Mouse (Mus musculus) gastrocnemius, postnatal 36 days (tissue): ENCODE measurements around the gene Plekhg1. TPM values are rescaled to one million over a fixed set of nuclear protein-coding genes. Genes with fewer than 3 reads are reported as not detected.
A peak's percentile ranks its signal among the peaks of the same experiment; 100 is the strongest.

ENCODE experiments used
- DNase-seq, 2 experiments: peaks; one replicate each; pipeline ENCODE4 v3.0.0; 2022
- intact Hi-C: fragments of 180-260 bp; cut with DNase I; formaldehyde crosslinking; loops from one replicate; pipeline ENCODE4 v1.15.1; 2025
- total RNA-seq, 2 experiments: library from RNA; stranded (reverse); gene quantifications; 2 replicates each; pipeline ENCODE4 v1.2.3; 2021

Plekhg1 gene
- total RNA-seq, 2 experiments from 2014 or later, result 2.2 to 4.4 TPM

DNA sequence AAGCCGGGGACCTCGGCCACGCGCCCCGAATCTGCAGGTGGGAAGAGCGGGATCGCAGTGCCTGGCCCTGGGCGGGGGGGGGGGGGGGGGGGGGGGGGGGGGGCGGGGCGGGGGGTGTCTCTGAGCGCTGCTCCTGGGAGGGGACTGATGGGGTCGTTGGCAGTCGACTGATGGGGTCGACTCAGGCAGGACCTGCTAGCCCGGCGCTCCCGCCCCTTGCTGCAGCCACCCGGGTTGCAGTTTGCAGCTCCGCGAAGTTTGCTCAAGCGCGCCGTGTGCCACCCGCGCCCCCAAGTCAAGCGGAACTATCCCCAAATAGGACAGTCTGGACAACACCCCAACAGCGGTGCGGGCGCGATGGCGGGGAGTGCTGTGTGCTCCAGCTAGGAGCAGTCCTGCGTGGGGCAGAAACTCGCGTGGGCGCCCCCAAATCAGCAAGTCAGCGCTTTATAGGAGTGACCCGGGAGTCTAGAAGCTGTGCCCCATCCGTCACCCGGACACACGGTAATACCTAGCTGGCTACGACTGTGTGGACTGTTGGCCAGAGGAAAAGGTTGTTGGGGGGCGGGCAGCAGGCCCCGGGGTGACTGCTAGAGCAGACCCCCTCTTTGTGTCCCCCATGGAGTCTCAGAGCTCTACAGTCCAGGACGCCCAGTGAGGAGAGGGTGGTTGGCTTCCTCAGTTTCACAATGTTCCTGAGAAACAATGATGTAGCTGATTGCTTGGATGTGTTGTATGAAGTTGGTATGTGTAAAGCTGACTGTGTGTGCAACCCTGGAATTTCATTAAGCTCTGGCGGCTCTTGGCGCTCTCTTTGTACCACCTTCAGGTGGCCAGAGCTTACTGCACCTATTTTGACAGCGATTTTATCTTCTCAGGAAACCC is 582 bp downstream of the Plekhg1 start:
- DNase-seq, result peak; percentile 21 to 42
- intact Hi-C loops, result loop anchor here (2.0 to 5.0 kb wide), 2 partner anchors 168 to 200 kb away; no protein-coding TSS in a partner anchor

DNA sequence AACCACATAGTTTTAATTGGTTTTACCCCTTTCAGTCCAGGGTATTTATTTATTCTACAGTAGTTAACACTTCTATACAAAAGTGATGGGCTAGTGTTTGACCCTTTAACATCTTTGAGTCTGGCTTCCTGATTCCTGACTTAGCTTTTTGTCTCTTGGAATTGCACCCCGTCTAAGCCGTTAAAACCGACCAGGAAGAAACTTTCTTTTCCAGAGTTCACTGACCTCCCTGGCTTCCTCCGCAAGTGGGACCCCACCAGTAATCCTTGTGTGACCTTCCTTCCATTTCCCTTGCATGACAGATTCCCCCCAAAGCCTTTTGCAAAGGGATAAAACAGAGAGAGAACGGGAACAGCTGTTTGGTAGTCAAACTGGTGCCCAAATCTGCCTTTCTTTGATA is 1.6 kb downstream of the Plekhg1 start:
- DNase-seq, result no peak
- intact Hi-C loops, result loop anchor here (2.0 to 5.0 kb wide), 2 partner anchors 169 to 199 kb away; no protein-coding TSS in a partner anchor

DNA sequence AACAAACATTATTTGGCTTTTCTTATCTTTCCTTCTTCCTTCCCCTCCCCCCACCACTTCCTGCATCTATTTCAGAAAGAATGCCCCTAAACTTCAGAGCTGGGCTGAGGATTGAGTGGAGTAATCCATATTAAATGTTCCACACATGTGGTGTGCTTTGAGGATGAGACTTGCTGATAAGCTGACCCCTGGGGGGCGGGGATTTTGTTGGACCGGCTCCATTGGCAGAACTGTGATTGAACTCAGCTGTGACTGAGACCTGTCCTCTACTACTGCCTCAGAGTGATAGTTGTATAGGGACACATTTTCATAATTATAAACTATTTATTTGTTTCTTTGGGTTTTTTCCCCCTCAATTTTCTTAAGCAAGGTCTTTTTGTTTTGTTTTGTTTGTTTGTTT is 2.9 kb downstream of the Plekhg1 start:
- intact Hi-C loops, result loop anchor here (5.0 kb wide), 1 partner anchor 171 kb away; no protein-coding TSS in a partner anchor

DNA sequence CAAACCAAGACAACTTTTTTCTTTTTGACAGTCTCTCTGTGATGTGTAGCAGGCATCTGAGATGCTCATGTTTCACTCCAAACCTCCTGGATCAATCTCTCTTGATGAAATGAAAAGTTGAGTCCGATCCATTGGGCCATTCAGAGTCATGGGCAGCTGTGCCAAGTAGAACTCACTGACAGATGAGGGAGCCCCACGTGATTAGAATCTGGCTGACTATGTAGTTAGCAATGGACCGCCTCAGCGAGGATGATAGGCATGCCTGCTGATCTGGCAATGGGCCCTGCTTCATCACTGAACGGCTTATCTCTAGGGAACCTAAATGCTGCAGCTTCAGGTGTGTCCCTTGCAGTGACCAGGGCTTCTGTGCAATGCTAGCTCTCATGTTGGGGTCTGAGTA is 3.7 kb downstream of the Plekhg1 start:
- intact Hi-C loops, result loop anchor here (5.0 kb wide), 1 partner anchor 172 kb away; no protein-coding TSS in a partner anchor
- no peak for DNase-seq

More for the DNA sequence above, 2.9 kb downstream of the Plekhg1 start:
- DNase-seq, result no peak

DNA sequence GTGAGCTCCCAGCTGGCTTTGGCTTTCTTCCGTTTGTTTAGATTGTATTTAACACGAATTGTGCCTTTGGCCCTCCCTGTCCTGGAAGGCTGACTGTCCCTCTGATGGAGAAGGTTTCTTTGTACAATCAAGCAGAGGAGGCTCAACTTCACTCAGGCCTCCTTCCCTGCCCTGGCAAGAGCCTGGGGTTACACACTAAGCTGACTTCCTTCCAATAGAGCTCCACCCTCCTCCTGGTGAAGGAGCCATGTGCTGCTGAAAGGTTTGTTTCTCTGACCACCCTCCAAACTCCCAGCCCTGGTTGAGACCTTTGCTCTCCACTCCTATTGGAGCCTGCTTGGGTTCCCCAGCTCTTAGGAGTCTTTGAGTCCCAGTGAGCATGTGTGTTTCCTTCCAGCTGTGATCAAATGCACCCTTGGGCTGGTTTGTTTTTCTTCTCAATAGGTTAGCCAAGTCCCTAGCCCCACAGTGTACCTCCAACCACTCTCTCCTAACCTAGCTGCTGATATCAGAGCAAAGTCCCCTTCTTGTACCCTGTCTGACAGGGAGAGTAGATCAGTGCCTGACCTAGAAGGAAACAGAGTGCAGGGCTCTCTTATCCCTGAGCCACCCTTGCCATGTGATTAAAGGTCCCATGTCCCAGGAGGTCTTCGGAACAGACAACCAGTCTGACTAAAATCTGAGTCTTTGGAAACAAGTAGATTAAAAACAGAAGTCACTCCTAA is 6.8 kb downstream of the Plekhg1 start:
- intact Hi-C loops, result no loop called here
- DNase-seq, result no peak

DNA sequence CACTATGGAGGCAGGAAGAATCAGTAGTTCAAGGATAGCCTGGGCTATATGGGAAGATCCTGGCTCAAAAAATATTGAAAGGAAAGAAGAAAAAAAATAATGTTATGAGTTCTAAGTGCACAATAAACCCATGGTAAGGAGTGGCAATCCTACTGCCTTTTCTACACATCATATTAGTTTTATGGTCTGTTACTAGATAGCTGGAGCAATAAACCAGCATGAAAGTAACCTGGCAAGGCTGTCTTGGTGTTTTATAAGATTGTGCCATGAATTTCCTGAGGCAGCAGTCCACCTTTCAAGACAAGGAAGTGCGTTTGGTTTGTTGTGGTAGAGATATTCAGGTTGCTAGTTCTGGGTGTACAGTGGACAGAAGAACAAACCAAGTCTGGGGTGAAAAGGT is 9.4 kb downstream of the Plekhg1 start:
- intact Hi-C loops, result no loop called here
- no peak for DNase-seq

DNA sequence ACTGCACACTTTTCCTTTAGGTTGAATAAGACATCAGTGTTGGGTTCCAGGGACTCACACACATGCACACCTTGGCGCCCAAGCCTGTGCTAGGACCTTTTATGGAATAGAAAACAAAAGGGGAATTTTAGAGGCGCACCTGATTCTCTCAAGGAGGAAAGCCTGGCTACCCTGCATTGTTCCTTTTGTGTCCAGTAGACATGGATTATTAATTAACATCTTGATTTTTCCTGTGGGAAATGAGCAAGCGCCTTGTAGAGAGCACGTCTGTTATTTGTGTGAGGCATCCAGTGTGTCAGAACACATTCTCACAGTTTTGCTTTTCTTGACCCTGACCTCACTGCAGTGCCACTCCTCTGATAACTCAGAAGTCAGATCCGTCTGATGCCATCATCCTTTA is 21.8 kb downstream of the Plekhg1 start:
- intact Hi-C loops, result no loop called here
- DNase-seq, result no peak

DNA sequence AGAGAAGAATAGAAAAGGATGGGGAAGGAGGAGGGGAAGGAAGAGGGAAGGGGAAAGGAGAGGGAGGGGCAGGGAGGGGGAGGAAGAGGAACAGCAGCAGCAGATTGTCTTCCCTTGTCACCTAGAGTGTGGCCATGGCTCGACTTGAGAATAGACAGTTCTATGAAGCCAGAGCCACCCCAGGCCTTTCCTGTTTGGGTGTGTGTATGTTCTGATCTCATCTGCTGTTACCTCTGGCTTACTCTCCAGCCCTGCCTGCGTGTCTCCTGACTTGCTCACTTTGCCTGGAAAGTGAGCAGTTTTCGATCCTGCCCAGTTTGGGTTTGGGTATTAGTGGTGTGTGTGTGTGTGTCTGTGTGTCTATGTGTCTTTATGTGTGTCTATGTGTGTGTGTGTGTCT is 23.0 kb downstream of the Plekhg1 start:
- intact Hi-C loops, result no loop called here

DNA sequence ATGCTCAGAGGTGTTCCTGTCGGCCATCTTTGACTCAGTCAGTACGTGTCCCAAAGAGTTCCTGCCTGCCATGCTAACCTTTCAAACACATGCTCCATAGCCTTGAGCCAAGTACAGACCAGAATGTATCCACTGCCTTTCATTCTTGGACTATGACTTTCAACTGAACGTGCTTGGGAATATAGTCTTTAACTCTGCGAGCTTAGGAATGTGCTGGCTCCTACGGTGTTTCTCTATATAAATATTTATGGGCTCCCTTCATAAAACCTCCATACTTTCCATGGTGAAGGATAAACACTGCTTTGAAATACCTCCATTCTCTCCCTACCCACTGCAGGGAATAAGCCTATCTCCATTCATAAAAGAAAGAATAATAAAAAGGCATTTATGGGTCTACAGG is 29.0 kb downstream of the Plekhg1 start:
- no peak for DNase-seq
- intact Hi-C loops, result no loop called here

More for the DNA sequence above, 23.0 kb downstream of the Plekhg1 start:
- DNase-seq, result no peak

DNA sequence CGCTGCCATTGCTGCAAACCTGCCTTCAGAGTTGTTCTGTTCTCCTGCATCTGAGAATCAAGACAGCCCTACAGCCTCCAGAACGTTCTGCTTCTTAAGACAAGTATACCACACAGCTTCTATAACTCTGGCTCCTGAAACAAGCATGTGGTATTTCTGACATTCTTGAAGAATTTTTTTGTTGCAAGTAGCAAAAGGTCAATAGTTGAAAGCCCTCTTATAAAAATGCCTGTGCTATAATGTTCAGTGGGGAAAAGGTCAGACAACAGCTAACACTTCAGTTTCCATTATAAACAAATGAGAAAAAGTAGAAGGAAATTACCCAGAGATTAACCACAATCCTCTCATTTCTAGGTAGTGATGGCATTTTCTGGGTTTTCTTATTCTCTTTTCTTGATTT is 34.2 kb downstream of the Plekhg1 start:
- intact Hi-C loops, result no loop called here
- DNase-seq, result no peak

DNA sequence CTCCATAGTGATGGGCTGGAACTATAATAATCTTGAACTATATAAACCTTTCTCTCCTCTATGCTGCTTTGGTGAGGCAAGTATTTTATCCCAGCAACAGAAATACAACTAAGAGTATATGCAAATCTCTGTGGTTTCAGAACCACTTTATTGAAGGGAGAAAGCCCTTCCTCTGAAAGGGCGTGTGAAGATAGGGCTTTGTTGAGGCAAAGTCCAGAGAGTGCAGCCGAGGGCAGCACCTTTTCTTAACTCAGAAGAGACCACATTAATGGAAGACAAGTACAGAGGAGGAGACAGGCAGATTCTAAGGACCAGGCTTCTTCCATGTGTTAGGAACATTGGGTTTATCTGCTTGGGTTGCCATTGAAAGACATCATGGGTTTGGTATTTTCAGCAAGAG is 36.6 kb downstream of the Plekhg1 start:
- intact Hi-C loops, result no loop called here
- DNase-seq, result no peak

DNA sequence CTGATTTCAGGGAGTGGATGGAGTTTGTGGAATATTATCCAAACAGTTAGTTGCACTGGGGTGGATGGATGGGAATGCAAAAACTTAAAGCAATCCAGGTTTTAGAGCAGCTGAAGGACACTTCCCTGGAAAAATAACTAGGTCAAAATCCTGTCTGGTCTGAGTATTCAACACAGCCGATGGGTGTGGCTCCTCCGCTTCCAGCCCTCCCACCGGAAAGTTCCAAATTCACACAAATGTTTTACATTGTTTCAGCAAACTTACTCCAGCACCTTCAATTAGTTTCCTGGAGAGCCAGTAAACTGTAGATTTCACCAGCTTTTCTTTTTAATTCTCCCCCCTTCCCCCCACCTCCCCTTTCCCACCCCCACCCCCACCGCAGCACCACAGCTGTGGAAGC is 45.2 kb downstream of the Plekhg1 start:
- intact Hi-C loops, result no loop called here
- no peak for DNase-seq

DNA sequence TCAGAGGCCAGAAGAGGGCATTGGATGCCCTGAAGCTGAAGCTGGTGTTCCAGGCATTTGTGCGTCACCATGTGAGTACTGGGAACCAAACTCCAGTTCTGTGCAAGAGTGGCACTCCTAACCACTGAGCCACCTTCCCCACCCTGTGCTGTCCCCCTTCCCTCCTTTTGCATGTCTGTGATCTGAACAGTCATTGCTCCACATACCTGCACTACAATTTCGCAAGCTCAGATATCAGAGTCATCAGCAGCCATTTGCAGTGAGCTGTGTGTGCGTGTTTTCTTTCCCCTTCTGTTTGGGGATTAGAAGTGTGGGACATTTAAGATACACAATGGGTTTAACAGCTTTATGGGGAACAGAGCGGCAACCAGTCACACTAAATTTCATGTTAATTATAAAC is 46.4 kb downstream of the Plekhg1 start:
- intact Hi-C loops, result no loop called here
- DNase-seq, result no peak

DNA sequence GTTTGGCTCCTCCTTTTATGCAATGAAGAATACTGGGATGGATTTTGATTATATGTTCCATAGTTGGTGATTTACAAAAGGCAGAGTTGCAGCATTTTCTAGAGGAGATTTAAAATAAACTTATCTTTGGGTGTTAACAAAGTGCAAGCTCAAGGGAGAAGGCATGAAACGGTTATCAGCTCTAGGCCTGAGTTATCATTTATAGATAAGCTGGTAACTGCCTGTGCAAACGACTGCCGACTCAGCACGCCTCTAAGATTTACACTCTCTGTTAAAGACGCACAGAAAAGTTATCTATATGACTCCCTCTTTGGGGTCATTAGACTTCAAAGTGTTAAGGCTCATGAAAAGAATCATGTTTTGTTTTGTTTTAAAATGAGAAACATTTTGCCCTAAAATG is 46.8 kb downstream of the Plekhg1 start:
- intact Hi-C loops, result no loop called here
- DNase-seq, result no peak

DNA sequence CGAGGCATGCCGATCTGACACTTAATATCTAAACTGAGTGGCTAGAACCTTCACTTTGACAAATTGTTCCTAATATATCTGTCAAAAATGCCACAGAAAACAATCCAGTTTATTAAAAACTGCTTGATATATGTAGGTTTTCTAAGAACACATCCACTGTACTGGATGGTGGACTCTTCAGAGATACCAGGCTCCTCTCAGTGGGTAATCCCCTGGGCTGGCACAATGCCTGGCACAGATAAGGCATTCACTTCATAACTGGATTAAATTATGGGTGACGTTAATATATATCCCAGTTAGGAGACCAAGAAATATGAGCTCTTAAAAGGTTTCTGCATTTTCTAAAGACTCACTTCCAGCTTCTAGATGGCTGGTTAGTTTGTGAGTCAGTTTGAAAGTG is 53.7 kb downstream of the Plekhg1 start:
- intact Hi-C loops, result no loop called here

DNA sequence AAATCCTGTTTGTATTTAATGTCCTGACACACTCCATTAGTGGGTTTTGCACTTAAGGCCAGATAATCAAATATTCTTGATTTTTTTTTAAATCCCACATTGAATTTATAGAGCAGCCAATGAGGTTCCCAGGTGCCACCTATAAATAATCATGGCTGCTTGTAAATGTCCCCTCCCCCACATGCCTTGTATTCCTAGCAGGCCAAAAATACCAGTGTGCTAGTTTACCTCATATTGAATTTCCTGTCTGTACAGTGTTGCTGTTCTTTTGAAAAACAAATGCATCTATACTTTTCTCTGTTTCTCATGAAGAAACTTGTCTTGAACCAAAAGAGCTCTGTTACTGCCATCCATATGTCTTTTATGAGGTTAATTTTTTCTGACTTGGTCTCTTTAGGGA is 59.3 kb downstream of the Plekhg1 start:
- intact Hi-C loops, result no loop called here
- no peak for DNase-seq

More for the DNA sequence above, 53.7 kb downstream of the Plekhg1 start:
- DNase-seq, result no peak

DNA sequence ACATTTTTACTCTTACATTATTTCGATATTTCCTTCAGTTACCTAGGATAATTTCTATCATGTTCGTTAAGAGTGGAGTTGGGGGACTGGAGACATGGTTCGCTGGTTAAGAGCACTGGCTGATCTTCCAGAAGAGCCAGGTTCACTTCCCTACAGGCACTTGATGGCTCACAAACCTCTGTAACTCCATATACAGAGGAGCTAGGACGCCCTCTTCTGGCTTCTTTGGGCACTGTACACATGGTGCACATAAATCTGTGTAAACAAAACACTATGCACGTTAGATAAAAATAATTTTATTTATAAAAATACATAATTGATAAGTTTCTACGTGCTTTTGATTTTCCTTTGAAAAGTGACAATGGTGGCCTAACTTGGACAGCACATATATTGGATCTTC is 61.1 kb downstream of the Plekhg1 start:
- intact Hi-C loops, result no loop called here
- no peak for DNase-seq

DNA sequence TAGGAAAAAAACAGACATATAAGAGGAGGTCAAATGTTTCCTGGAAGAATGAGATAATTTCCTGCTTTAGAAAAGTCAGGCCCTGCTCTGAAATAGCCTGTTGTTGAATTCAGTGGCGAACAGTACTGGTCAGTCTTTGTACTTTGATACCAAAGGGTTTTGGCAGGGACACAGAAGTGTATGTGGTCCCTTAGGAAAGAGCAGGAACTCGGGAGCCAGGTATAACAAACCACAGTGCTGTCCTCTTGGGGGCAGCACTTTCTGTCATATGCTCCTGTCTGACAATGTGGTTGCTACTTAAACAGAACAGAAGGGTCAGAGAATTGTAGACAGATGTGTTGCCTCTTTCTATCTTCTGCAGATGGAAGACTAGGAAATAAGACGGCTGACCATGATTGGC is 65.2 kb downstream of the Plekhg1 start:
- DNase-seq, result peak in 1 of 2 experiments; percentile 4

DNA sequence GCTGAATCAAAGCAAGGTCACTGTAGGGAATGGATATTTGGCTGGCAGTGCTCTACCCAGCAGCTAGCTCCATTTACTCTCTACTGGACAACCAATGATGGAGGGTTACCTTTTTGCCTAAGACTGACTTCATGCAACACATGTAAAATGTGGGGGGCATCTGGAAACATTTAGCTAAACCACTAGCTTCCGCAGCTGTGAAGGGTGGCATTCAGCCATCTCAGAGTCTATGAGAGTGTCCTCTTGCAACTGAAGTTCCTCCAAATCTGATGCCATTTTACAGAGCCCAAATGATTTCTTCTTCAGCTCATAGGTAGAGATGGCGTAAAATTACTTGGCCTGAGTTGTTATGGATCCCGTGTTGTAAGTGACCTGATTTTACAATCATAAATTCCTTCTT is 67.8 kb downstream of the Plekhg1 start:
- DNase-seq, result no peak
- intact Hi-C loops, result loop anchor here (5.0 kb wide), 1 partner anchor 134 kb away; no protein-coding TSS in a partner anchor

More for the DNA sequence above, 65.2 kb downstream of the Plekhg1 start:
- intact Hi-C loops, result loop anchor here (5.0 kb wide), 1 partner anchor 137 kb away; no protein-coding TSS in a partner anchor

DNA sequence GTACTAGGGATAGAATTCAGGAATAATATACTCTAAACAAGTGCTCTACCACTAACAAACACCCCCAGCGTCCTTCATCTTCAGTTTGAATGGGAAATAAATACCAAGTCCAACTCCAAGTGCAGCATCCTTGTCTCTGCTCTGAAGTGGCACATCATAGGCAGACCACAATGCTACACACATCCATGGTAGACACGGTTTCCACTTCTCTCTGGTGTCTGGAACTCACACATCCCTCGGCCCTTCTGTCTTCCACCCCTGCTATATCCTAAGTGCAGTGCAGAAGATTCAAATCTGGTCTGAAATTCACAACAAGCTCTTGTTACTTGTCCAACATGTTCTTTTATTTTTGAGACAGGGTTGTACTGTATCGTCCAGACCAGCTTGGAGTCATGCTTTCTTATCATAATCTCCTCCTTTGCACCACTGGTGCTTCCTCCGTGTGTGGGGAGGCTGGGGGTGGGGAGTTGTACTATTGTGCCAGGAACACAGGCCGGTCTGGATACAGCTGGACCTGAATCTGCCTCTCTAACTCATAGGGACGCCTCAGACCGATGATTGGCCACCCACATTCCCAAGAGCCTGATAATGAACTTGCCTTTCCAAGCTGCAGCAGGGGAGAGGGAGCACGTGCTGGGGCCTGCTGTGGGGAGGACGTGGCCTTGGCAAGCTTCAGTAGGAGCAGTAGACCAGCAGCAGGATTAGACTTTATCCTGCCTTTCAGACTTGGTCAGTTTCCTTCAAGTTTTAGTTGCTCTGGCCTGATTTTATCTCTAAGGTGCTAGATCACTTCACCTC is 70.5 kb downstream of the Plekhg1 start:
- intact Hi-C loops, result no loop called here
- peak in 1 of 2 experiments; percentile 6 for DNase-seq
